Mouse (Mus musculus) urinary bladder, postnatal 25 days (tissue): ENCODE data around the gene Vmn1r61.

Experiments
- DNase-seq: peaks from one replicate; pipeline ENCODE4 v3.0.0; 2022; ENCODE audit warnings: low spot score

Gene Vmn1r61

DNA sequence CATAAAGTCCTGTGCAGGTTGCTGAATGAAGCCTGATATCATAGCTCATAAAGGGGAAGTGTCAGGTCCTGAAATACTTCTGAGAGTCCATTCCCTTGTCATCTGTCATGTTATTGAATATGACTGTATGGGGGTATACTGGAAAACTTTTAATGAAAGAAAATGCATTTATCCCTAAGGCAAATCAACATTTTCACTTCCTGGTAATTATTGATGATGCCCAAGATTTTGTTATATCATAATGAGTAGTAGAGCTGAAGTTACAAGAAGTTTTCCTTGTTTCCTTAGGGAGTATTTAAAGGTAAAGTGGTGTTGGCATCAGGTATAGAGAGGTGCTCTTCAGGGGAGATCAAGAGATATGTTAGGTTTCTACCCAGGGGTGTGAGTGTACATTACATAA, at the start of gene Vmn1r61:
Gene Vmn1r61 (minus strand): TSS at position 101 of the 400 bp plus-strand sequence.
- no peak for DNase-seq
